Mouse (Mus musculus) hindbrain, embryonic 10.5 days (tissue): Measurements from ENCODE around the gene Zfp704. TPM values are rescaled to one million over a fixed set of nuclear protein-coding genes. Genes with fewer than 3 reads are reported as not detected.

ENCODE experiments used
- DNase-seq: peaks from one replicate; pipeline ENCODE4 v3.0.0-alpha.2; 2017; ENCODE audit warnings: low spot score
- H3K27ac ChIP-seq: fragments of 300-500 bp; sonication (generic); 2 replicates; pipeline ENCODE4 v1.5.1; 2016; ENCODE audit warnings: mild to moderate bottlenecking, moderate library complexity
- H3K27me3 ChIP-seq: fragments of 300-500 bp; sonication (generic); 2 replicates; pipeline ENCODE4 v1.6.1; 2016; ENCODE audit warnings: mild to moderate bottlenecking; ENCODE audit not compliant: poor library complexity, insufficient read depth, severe bottlenecking
- H3K36me3 ChIP-seq: fragments of 300-500 bp; sonication (generic); 2 replicates; pipeline ENCODE4 v1.6.1; 2016; ENCODE audit warnings: mild to moderate bottlenecking, moderate library complexity
- H3K4me1 ChIP-seq: fragments of 300-500 bp; sonication (generic); replicated peaks from 2 replicates; pipeline ENCODE4 v1.6.1; 2016; ENCODE audit warnings: mild to moderate bottlenecking
- H3K4me3 ChIP-seq: fragments of 300-500 bp; sonication (generic); 2 replicates; pipeline ENCODE4 v1.5.1; 2016; ENCODE audit warnings: mild to moderate bottlenecking, moderate library complexity
- H3K9me3 ChIP-seq: fragments of 300-500 bp; sonication (generic); 2 replicates; pipeline ENCODE4 v1.6.1; 2016; ENCODE audit warnings: mild to moderate bottlenecking, moderate library complexity
- WGBS: fragments of 180-500 bp; shearing (Covaris S2); methylation state at CpG from one replicate; pipeline ENCODE4 v1.1.7; 2016; 5-methylcytosine and 5-hydroxymethylcytosine counted together
- polyA plus RNA-seq: library from polyadenylated mRNA; unstranded; fragments of >200 nt; fragmentation: Nextera tagmentation; extraction: Ambion mirVana; gene quantifications from 2 replicates; pipeline ENCODE4 v1.2.1, GENCODE M21; 2016

The Zfp704 gene
- polyA plus RNA-seq, 1 experiment from 2014 or later, result 4.2 TPM

- H3K4me3 ChIP-seq, result peak overlapping the region; percentile 73
- H3K27me3 ChIP-seq, result no peaks in the 10 kb centered on the region
- H3K9me3 ChIP-seq, result no peaks in the 10 kb centered on the region
- WGBS, result 1% methylated on average over 94 of the region's 94 CpGs
- peak; percentile 72 for DNase-seq
- H3K27ac ChIP-seq, result peak overlapping the region; percentile 96
- H3K4me1 ChIP-seq, result peaks cover 34% of the 10 kb centered on the region
- H3K36me3 ChIP-seq, result no peaks in the 10 kb centered on the region
Observed at GRCm38 (mm10) chr3:9608906-9609580, 842 bp downstream of the Zfp704 start.

GRCm38 (mm10) chr3:9608441-9608905 lies 1.4 kb downstream of the Zfp704 start:
- Histone ChIP-seq H3K27me3 (no peaks in the 10 kb centered on the region), H3K4me1 (peaks cover 34% of the 10 kb centered on the region), H3K27ac (peak overlapping the region; percentile 96), H3K4me3 (peak overlapping the region; percentile 73), H3K36me3 (no peaks in the 10 kb centered on the region), H3K9me3 (no peaks in the 10 kb centered on the region)
- DNase-seq, result no peak
- WGBS, result under 1% methylated on average over 16 of the region's 16 CpGs

GRCm38 (mm10) chr3:9607686-9608085 lies 2.2 kb downstream of the Zfp704 start:
- DNase-seq, result no peak
- 49% methylated on average over 5 of the region's 5 CpGs for WGBS
- H3K27ac ChIP-seq, result no peak overlapping the region
- no peaks in the 10 kb centered on the region for H3K9me3 ChIP-seq
- H3K4me1 ChIP-seq, result peaks cover 34% of the 10 kb centered on the region
- H3K27me3 ChIP-seq, result no peaks in the 10 kb centered on the region
- peak overlapping the region; percentile 73; the same call in 1 of the 2 replicates for H3K4me3 ChIP-seq
- no peaks in the 10 kb centered on the region for H3K36me3 ChIP-seq

GRCm38 (mm10) chr3:9605784-9606706 lies 3.8 kb downstream of the Zfp704 start:
- Histone ChIP-seq H3K27ac (peak overlapping the region; percentile 57), H3K4me3 (no peak overlapping the region)
- DNase-seq, result no peak

GRCm38 (mm10) chr3:9604941-9605340 lies 4.9 kb downstream of the Zfp704 start:
- WGBS, result 88% methylated on average over 7 of the region's 7 CpGs
- Histone ChIP-seq H3K27me3 (no peaks in the 10 kb centered on the region), H3K4me3 (no peak overlapping the region), H3K27ac (no peak overlapping the region), H3K36me3 (no peaks in the 10 kb centered on the region), H3K9me3 (no peaks in the 10 kb centered on the region), H3K4me1 (peaks cover 40% of the 10 kb centered on the region)
- DNase-seq, result no peak

More at GRCm38 (mm10) chr3:9605784-9606706, 3.8 kb downstream of the Zfp704 start:
- Histone ChIP-seq H3K9me3 (no peaks in the 10 kb centered on the region), H3K27me3 (no peaks in the 10 kb centered on the region), H3K4me1 (peaks cover 36% of the 10 kb centered on the region), H3K36me3 (no peaks in the 10 kb centered on the region)
- WGBS, result 19% methylated on average over 11 of the region's 11 CpGs

GRCm38 (mm10) chr3:9603866-9604265 lies 6.0 kb downstream of the Zfp704 start:
- Histone ChIP-seq H3K27me3 (no peaks in the 10 kb centered on the region), H3K27ac (no peak overlapping the region), H3K4me1 (peaks cover 44% of the 10 kb centered on the region), H3K4me3 (no peak overlapping the region), H3K9me3 (no peaks in the 10 kb centered on the region), H3K36me3 (no peaks in the 10 kb centered on the region)
- no peak for DNase-seq
- 84% methylated on average over 4 of the region's 4 CpGs for WGBS

- DNase-seq, result no peak
- H3K4me1 ChIP-seq, result peaks cover 24% of the 10 kb centered on the region
- WGBS, result 83% methylated on average over 6 of the region's 6 CpGs
- no peaks in the 10 kb centered on the region for H3K36me3 ChIP-seq
- no peaks in the 10 kb centered on the region for H3K9me3 ChIP-seq
- no peak overlapping the region for H3K27ac ChIP-seq
- H3K27me3 ChIP-seq, result no peaks in the 10 kb centered on the region
- no peak overlapping the region for H3K4me3 ChIP-seq
Observed at GRCm38 (mm10) chr3:9600577-9600976, 9.3 kb downstream of the Zfp704 start.

- peaks cover 23% of the 10 kb centered on the region for H3K4me1 ChIP-seq
- H3K36me3 ChIP-seq, result no peaks in the 10 kb centered on the region
- no peak overlapping the region for H3K27ac ChIP-seq
- H3K4me3 ChIP-seq, result no peak overlapping the region
- DNase-seq, result no peak
- H3K9me3 ChIP-seq, result no peaks in the 10 kb centered on the region
- H3K27me3 ChIP-seq, result no peaks in the 10 kb centered on the region
- 83% methylated on average over 11 of the region's 11 CpGs for WGBS
Observed at GRCm38 (mm10) chr3:9599738-9600410, 10.0 kb downstream of the Zfp704 start.

GRCm38 (mm10) chr3:9598061-9598460 lies 11.8 kb downstream of the Zfp704 start:
- H3K9me3 ChIP-seq, result no peaks in the 10 kb centered on the region
- 89% methylated on average over 3 of the region's 3 CpGs for WGBS
- H3K27me3 ChIP-seq, result no peaks in the 10 kb centered on the region
- no peak for DNase-seq
- no peak overlapping the region for H3K4me3 ChIP-seq
- H3K27ac ChIP-seq, result no peak overlapping the region
- no peaks in the 10 kb centered on the region for H3K36me3 ChIP-seq
- peaks cover 23% of the 10 kb centered on the region for H3K4me1 ChIP-seq

- peaks cover 7% of the 10 kb centered on the region; the same call in 1 of the 2 replicates for H3K4me1 ChIP-seq
- H3K27ac ChIP-seq, result no peak overlapping the region
- DNase-seq, result no peak
- no peaks in the 10 kb centered on the region for H3K9me3 ChIP-seq
- no peaks in the 10 kb centered on the region for H3K36me3 ChIP-seq
- no peaks in the 10 kb centered on the region for H3K27me3 ChIP-seq
- WGBS, result 80% methylated on average over 7 of the region's 7 CpGs
- no peak overlapping the region for H3K4me3 ChIP-seq
Observed at GRCm38 (mm10) chr3:9594457-9594856, 15.4 kb downstream of the Zfp704 start.

GRCm38 (mm10) chr3:9593832-9594231 lies 16.1 kb downstream of the Zfp704 start:
- WGBS, result 83% methylated on average over 2 of the region's 2 CpGs
- no peaks in the 10 kb centered on the region for H3K27me3 ChIP-seq

GRCm38 (mm10) chr3:9591416-9592110 lies 18.3 kb downstream of the Zfp704 start:
- Histone ChIP-seq H3K9me3 (peaks cover 4% of the 10 kb centered on the region; the same call in 1 of the 2 replicates), H3K27me3 (no peaks in the 10 kb centered on the region), H3K4me1 (peaks cover 6% of the 10 kb centered on the region; the same call in 1 of the 2 replicates), H3K36me3 (peaks cover 10% of the 10 kb centered on the region), H3K27ac (no peak overlapping the region), H3K4me3 (no peak overlapping the region)
- DNase-seq, result no peak
- 93% methylated on average over 8 of the region's 8 CpGs for WGBS

More at GRCm38 (mm10) chr3:9593832-9594231, 16.1 kb downstream of the Zfp704 start:
- Histone ChIP-seq H3K9me3 (no peaks in the 10 kb centered on the region), H3K36me3 (no peaks in the 10 kb centered on the region), H3K4me3 (no peak overlapping the region), H3K4me1 (peaks cover 6% of the 10 kb centered on the region; the same call in 1 of the 2 replicates), H3K27ac (no peak overlapping the region)
- no peak for DNase-seq
